Mouse (Mus musculus) lung, postnatal 14 days (tissue): ENCODE measurements around the gene Ceacam19.
"Not testable (repeated sequence)": the region's sequence is repeated elsewhere in the genome, so short reads cannot be mapped to it uniquely, and the experiment has no call there.

Source experiments
- DNase-seq: peaks from one replicate; pipeline ENCODE4 v3.0.0; 2021

Gene Ceacam19

GRCm38 (mm10) chr7:19887849-19888248 lies at the start of gene Ceacam19:
TSS of gene Ceacam19 (minus strand) at chr7:19887965.
- DNase-seq, result no peak

GRCm38 (mm10) chr7:19937229-19937821 lies 49.6 kb upstream of the Ceacam19 start:
- DNase-seq, result no peak

- DNase-seq, result peak; percentile 70
Observed at GRCm38 (mm10) chr7:19935961-19936360, 48.2 kb upstream of the Ceacam19 start.

- DNase-seq, result no peak
Observed at GRCm38 (mm10) chr7:19935171-19935751, 47.5 kb upstream of the Ceacam19 start.

- DNase-seq, result peak; percentile 78
Observed at GRCm38 (mm10) chr7:19932877-19933809, 45.4 kb upstream of the Ceacam19 start.

GRCm38 (mm10) chr7:19932133-19932876 lies 44.5 kb upstream of the Ceacam19 start:
- DNase-seq, result no peak

- not testable (repeated sequence) for DNase-seq
Observed at GRCm38 (mm10) chr7:19930481-19930880, 42.7 kb upstream of the Ceacam19 start.

- no peak for DNase-seq
Observed at GRCm38 (mm10) chr7:19928486-19928885, 40.7 kb upstream of the Ceacam19 start.

- DNase-seq, result no peak
Observed at GRCm38 (mm10) chr7:19926849-19927480, 39.2 kb upstream of the Ceacam19 start.

GRCm38 (mm10) chr7:19925376-19925775 lies 37.6 kb upstream of the Ceacam19 start:
- no peak for DNase-seq

GRCm38 (mm10) chr7:19923797-19924196 lies 36.0 kb upstream of the Ceacam19 start:
- DNase-seq, result no peak

GRCm38 (mm10) chr7:19923354-19923753 lies 35.6 kb upstream of the Ceacam19 start:
- DNase-seq, result no peak

GRCm38 (mm10) chr7:19920506-19921261 lies 32.9 kb upstream of the Ceacam19 start, which contains the start of gene Pvr:
TSS of gene Pvr (minus strand) at chr7:19921160.
- peak; percentile 83 for DNase-seq

- no peak for DNase-seq
Observed at GRCm38 (mm10) chr7:19920166-19920505, 32.4 kb upstream of the Ceacam19 start.

- no peak for DNase-seq
Observed at GRCm38 (mm10) chr7:19914558-19914957, 26.8 kb upstream of the Ceacam19 start.

- no peak for DNase-seq
Observed at GRCm38 (mm10) chr7:19911695-19912524, 24.1 kb upstream of the Ceacam19 start.

- no peak for DNase-seq
Observed at GRCm38 (mm10) chr7:19911292-19911658, 23.5 kb upstream of the Ceacam19 start.

- DNase-seq, result peak; percentile 90
Observed at GRCm38 (mm10) chr7:19910421-19911291, 22.9 kb upstream of the Ceacam19 start.

- peak; percentile 68 for DNase-seq
Observed at GRCm38 (mm10) chr7:19889881-19890280, 2.1 kb upstream of the Ceacam19 start.

- DNase-seq, result no peak
Observed at GRCm38 (mm10) chr7:19880754-19881153, 7.0 kb downstream of the Ceacam19 start.
